Comparison of ENCODE assay signal across 1 mouse cellular context in the genomic region with DNA sequence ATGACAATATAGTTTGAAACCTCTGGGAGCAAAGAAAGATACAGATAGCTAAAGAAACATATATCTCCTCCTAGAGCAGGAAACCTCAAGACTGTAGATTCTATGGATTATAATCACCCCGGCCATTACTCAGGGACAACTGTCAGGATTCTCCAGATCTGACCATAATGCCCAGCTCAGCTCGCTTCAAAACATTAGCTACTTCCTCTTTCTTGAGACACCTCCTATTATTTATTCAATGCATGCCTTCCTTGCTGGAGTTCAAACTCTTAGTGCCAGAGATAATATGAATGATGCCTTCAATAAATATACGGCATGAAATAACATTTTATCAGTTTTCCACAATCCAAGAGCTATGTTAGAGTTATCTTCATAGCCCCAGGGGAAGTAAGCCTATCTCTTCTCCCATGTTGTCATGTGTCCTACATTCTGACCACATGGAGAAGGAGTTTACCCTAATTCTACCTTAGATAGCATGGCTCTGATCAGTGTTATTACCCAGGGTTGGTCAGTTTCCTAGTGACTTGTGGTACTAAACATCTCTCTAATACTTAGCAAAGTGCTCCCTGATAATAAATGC.
TF ChIP-seq lines count a peak whose summit lies in the region.

No protein-coding gene starts in this region.

TF ChIP-seq in MEL, 35 proteins besides CTCF, POLR2A, EP300 and RAD21 (continued from another document):
- peak; percentile 33; the same call in 1 of the 2 replicates for TF ChIP-seq MXI1 (IDR thresholded peaks at IDR 0.05; ENCODE audit: low read depth, low read length)
- no peak for TF ChIP-seq MAZ (IDR thresholded peaks at IDR 0.05; ENCODE audit: low read depth, low read length)
- TF ChIP-seq TBP (IDR thresholded peaks at IDR 0.05; ENCODE audit: low read depth, low read length) = no peak
- TF ChIP-seq BHLHE40 (IDR thresholded peaks at IDR 0.05; ENCODE audit: borderline replicate concordance, low read depth, low read length) = no peak
- no peak for TF ChIP-seq E2F4 (IDR thresholded peaks at IDR 0.05; ENCODE audit: borderline replicate concordance, low read depth, low read length)
